In genomic region chr12:109946179-109946578, GRCm38 (mm10) we compare ENCODE assay signal across 22 mouse cellular contexts.
DNase-seq lines count a peak whose midpoint lies in the region; ATAC-seq and TF ChIP-seq lines count a peak whose summit lies in the region.
"Had no signal": no experiment of that assay in that cellular context is flagged by ENCODE, and none has a peak within 500 bp of the region (broad histone marks: within the 10 kb centered on the region; RNA-seq: fewer than 3 reads in every experiment).

No protein-coding gene starts in this region.

- peak; percentile 71 for DNase-seq in lung, embryonic 14.5 days
- DNase-seq in lung, postnatal 4 days = no peak
- no peak for DNase-seq in midbrain, embryonic 11.5 days (ENCODE audit: low spot score, missing footprints)
- DNase-seq in midbrain, embryonic 14.5 days = no peak
- no peak for DNase-seq in kidney, adult 2 months
- no peak for DNase-seq in right cerebral cortex, adult 2 months (ENCODE audit: low spot score in 2 of 2)
- DNase-seq: adrenal gland, postnatal 14 days; cerebellum, adult 8-10 months; gastrocnemius, postnatal 36 days; heart, adult 2 months; heart, postnatal 14 days; kidney, postnatal 36 days; layer of hippocampus, postnatal 36 days; right cerebral cortex, postnatal 4 days had no signal

- TF ChIP-seq CTCF in lung, embryonic 14.5 days (IDR thresholded peaks at IDR 0.05; ENCODE audit: low read depth) = no peak
- TF ChIP-seq CTCF in intestine, postnatal 0 days (IDR thresholded peaks at IDR 0.05; ENCODE audit: low read depth) = peak; percentile 14; the same call in 1 of the 2 replicates
- no peak for TF ChIP-seq CTCF in kidney, adult 2 months (conservative IDR thresholded peaks at IDR 0.05; ENCODE audit: insufficient read depth, insufficient read length, low read depth, low read length)

- 38% methylated on average over 3 of the region's 3 CpGs for WGBS in lung, embryonic 14.5 days
- 84% methylated on average over 3 of the region's 3 CpGs for WGBS in midbrain, embryonic 11.5 days
- 94% methylated on average over 3 of the region's 3 CpGs for WGBS in midbrain, embryonic 14.5 days
- 61% methylated on average over 3 of the region's 3 CpGs for WGBS in intestine, postnatal 0 days
- 85% methylated on average over 3 of the region's 3 CpGs for WGBS in kidney, adult 2 months

- no peaks in the 10 kb centered on the region for H3K27me3 ChIP-seq in lung, embryonic 14.5 days (ENCODE audit: insufficient read depth, low read length)
- H3K27me3 ChIP-seq in midbrain, embryonic 11.5 days (ENCODE audit: control insufficient read depth, insufficient read depth, low read length) = no peaks in the 10 kb centered on the region
- no peaks in the 10 kb centered on the region for H3K27me3 ChIP-seq in midbrain, embryonic 14.5 days (ENCODE audit: control insufficient read depth, insufficient read depth, low read length)
- no peaks in the 10 kb centered on the region for H3K27me3 ChIP-seq in intestine, postnatal 0 days (replicated peaks; ENCODE audit: control insufficient read depth, insufficient read depth, low read length)
- H3K27me3 ChIP-seq in kidney, adult 2 months (replicated peaks; ENCODE audit: control insufficient read depth, insufficient read depth, low read length) = no peaks in the 10 kb centered on the region
- H3K27me3 ChIP-seq: midbrain, embryonic 15.5 days had no signal

- no peak for TF ChIP-seq POLR2A in kidney, adult 2 months (IDR thresholded peaks at IDR 0.05; ENCODE audit: low read depth, low read length)

- no peak overlapping the region for H3K4me2 ChIP-seq in lung, embryonic 14.5 days
- H3K4me2 ChIP-seq in midbrain, embryonic 11.5 days = no peak overlapping the region
- no peak overlapping the region for H3K4me2 ChIP-seq in midbrain, embryonic 14.5 days (ENCODE audit: low read length)
- H3K4me2 ChIP-seq in intestine, postnatal 0 days (replicated peaks; ENCODE audit: low read depth) = no peak overlapping the region
- H3K4me2 ChIP-seq: heart, embryonic 13.5 days; hindbrain, embryonic 13.5 days; kidney, embryonic 15.5 days; midbrain, embryonic 15.5 days; neural tube, embryonic 13.5 days had no signal

- no peak overlapping the region for H3K4me3 ChIP-seq in lung, embryonic 14.5 days (ENCODE audit: low read depth, low read length)
- H3K4me3 ChIP-seq in midbrain, embryonic 11.5 days (ENCODE audit: low read depth, low read length) = no peak overlapping the region
- H3K4me3 ChIP-seq in midbrain, embryonic 14.5 days (replicated peaks; ENCODE audit: low read depth, low read length) = no peak overlapping the region
- no peak overlapping the region for H3K4me3 ChIP-seq in intestine, postnatal 0 days (ENCODE audit: low read depth, low read length)
- no peak overlapping the region for H3K4me3 ChIP-seq in kidney, adult 2 months (ENCODE audit: insufficient read depth, low read depth, low read length)
- H3K4me3 ChIP-seq: heart, adult 2 months; heart, embryonic 13.5 days; hindbrain, embryonic 13.5 days; kidney, embryonic 15.5 days; midbrain, embryonic 15.5 days; myocyte; neural tube, embryonic 13.5 days had no signal

- no peaks in the 10 kb centered on the region for H3K36me3 ChIP-seq in lung, embryonic 14.5 days (ENCODE audit: insufficient read depth)
- H3K36me3 ChIP-seq in midbrain, embryonic 11.5 days (ENCODE audit: control insufficient read depth, insufficient read depth, low read length) = no peaks in the 10 kb centered on the region
- no peaks in the 10 kb centered on the region for H3K36me3 ChIP-seq in midbrain, embryonic 14.5 days (ENCODE audit: control insufficient read depth, insufficient read depth, low read length)
- H3K36me3 ChIP-seq in intestine, postnatal 0 days (ENCODE audit: control insufficient read depth, insufficient read depth) = no peaks in the 10 kb centered on the region
- no peaks in the 10 kb centered on the region for H3K36me3 ChIP-seq in kidney, adult 2 months (ENCODE audit: control insufficient read depth, insufficient read depth, low read length)
- H3K36me3 ChIP-seq: heart, embryonic 13.5 days; hindbrain, embryonic 13.5 days; kidney, embryonic 15.5 days; midbrain, embryonic 15.5 days; neural tube, embryonic 13.5 days had no signal

- H3K9ac ChIP-seq in lung, embryonic 14.5 days = no peak overlapping the region
- no peak overlapping the region for H3K9ac ChIP-seq in midbrain, embryonic 11.5 days (ENCODE audit: low read length)
- H3K9ac ChIP-seq in midbrain, embryonic 14.5 days (replicated peaks; ENCODE audit: low read length) = no peak overlapping the region
- H3K9ac ChIP-seq in intestine, postnatal 0 days (ENCODE audit: low read depth, low read length) = no peak overlapping the region
- H3K9ac ChIP-seq: heart, embryonic 13.5 days; hindbrain, embryonic 13.5 days; kidney, embryonic 15.5 days; midbrain, embryonic 15.5 days; neural tube, embryonic 13.5 days had no signal

- H3K27ac ChIP-seq in lung, embryonic 14.5 days (ENCODE audit: low read depth) = peak overlapping the region; percentile 68; the same call in 1 of the 2 replicates
- peak overlapping the region; percentile 95; the same call in 1 of the 2 replicates for H3K27ac ChIP-seq in midbrain, embryonic 11.5 days (ENCODE audit: low read depth, low read length)
- H3K27ac ChIP-seq in midbrain, embryonic 14.5 days (replicated peaks; ENCODE audit: low read depth, low read length) = no peak overlapping the region
- H3K27ac ChIP-seq in intestine, postnatal 0 days (ENCODE audit: low read depth, low read length) = no peak overlapping the region
- no peak overlapping the region for H3K27ac ChIP-seq in kidney, adult 2 months (ENCODE audit: insufficient read depth, low read depth, low read length)
- H3K27ac ChIP-seq: heart, adult 2 months; heart, embryonic 13.5 days; hindbrain, embryonic 13.5 days; kidney, embryonic 15.5 days; midbrain, embryonic 15.5 days; neural tube, embryonic 13.5 days had no signal

- ATAC-seq in lung, embryonic 14.5 days (ENCODE audit: insufficient read depth) = peak; percentile 47
- ATAC-seq in midbrain, embryonic 11.5 days (ENCODE audit: low FRiP score) = no peak
- ATAC-seq in midbrain, embryonic 14.5 days (ENCODE audit: low FRiP score, low TSS enrichment) = no peak
- ATAC-seq in intestine, postnatal 0 days = no peak
- ATAC-seq: inflammation-experienced regulatory T-cells, adult 6 months; midbrain, embryonic 15.5 days had no signal

- H3K9me3 ChIP-seq in lung, embryonic 14.5 days (ENCODE audit: low read depth, low read length) = no peaks in the 10 kb centered on the region
- 0 out of 2 replicates have a peak, but pooled peaks cover 4% of the 10 kb centered on the region for H3K9me3 ChIP-seq in midbrain, embryonic 11.5 days (ENCODE audit: control insufficient read depth, low read length)
- H3K9me3 ChIP-seq in midbrain, embryonic 14.5 days (ENCODE audit: control insufficient read depth, low read length) = no peaks in the 10 kb centered on the region
- no peaks in the 10 kb centered on the region for H3K9me3 ChIP-seq in intestine, postnatal 0 days (ENCODE audit: control insufficient read depth)
- H3K9me3 ChIP-seq: hindbrain, embryonic 13.5 days; kidney, embryonic 15.5 days; midbrain, embryonic 15.5 days; neural tube, embryonic 13.5 days had no signal

- H3K4me1 ChIP-seq in lung, embryonic 14.5 days (ENCODE audit: insufficient read depth) = peaks cover 14% of the 10 kb centered on the region
- H3K4me1 ChIP-seq in midbrain, embryonic 11.5 days (ENCODE audit: control insufficient read depth, insufficient read depth, low read length) = peaks cover 50% of the 10 kb centered on the region
- H3K4me1 ChIP-seq in midbrain, embryonic 14.5 days (ENCODE audit: control insufficient read depth, insufficient read depth, low read length) = peaks cover 15% of the 10 kb centered on the region
- H3K4me1 ChIP-seq in intestine, postnatal 0 days (replicated peaks; ENCODE audit: control insufficient read depth, insufficient read depth, low read length) = no peaks in the 10 kb centered on the region
- H3K4me1 ChIP-seq in kidney, adult 2 months (ENCODE audit: control insufficient read depth, insufficient read depth, low read length) = no peaks in the 10 kb centered on the region

Comparison
In these comparisons a context has a peak if more than half of its experiments do, and no peak if none do; other contexts are left out.
1. H3K27ac ChIP-seq: peak in lung, embryonic 14.5 days (single experiment) and midbrain, embryonic 11.5 days (single experiment); none in midbrain, embryonic 14.5 days (single experiment), intestine, postnatal 0 days (single experiment) and kidney, adult 2 months (single experiment).